Mouse (Mus musculus): ENCODE measurements at regions not wholly inside any gene's neighbourhood (a gene's known extent, or its start where the extent isn't known, plus 50 kb on each side); places are given as distances from the start of the nearest gene placed in this dataset.
"Not testable (repeated sequence)": the region's sequence is repeated elsewhere in the genome, so short reads cannot be mapped to it uniquely, and the experiment has no call there.

- in situ Hi-C loops (cut with MboI, MseI): no loop called here
Measured at GRCm38 (mm10) chr19:35890191-35890590, 167.1 kb downstream of the Htr7 start.

GRCm38 (mm10) chr19:35886270-35886669 is 171.0 kb downstream of the Htr7 start:
- in situ Hi-C loops (cut with MboI, MseI): no loop called here

DNA sequence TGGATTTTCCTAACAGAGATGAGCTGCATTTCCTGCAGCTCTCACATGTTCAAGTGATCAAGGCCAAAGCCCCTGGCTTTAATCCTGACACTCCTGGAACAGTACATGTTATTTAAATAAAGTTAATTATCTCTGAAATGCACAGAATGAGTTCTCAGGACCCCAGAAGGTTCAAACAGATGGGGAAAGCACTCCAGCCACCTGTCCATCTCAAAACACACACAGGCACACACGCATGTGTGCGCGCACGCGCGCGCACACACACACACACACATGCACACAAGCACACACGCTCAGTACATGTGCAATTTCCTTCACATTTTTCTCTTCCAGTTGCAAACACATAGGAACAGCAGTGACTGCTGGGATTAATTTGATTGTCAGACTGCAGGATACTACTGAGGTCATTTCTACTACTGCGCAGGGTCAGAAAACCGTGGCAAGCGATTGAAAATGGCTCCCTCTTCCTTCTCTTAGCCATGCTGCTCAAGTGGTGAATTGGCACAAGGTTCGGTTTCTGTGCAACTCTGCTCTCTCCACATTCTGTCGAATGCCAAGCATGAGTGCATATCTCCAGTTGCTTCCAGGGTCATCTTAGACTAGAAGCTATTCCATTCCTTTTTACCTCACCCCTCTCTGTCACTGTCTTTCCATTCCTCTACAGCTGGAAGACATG is 175.4 kb downstream of the Htr7 start:
- in situ Hi-C loops (cut with MboI, MseI): no loop called here

DNA sequence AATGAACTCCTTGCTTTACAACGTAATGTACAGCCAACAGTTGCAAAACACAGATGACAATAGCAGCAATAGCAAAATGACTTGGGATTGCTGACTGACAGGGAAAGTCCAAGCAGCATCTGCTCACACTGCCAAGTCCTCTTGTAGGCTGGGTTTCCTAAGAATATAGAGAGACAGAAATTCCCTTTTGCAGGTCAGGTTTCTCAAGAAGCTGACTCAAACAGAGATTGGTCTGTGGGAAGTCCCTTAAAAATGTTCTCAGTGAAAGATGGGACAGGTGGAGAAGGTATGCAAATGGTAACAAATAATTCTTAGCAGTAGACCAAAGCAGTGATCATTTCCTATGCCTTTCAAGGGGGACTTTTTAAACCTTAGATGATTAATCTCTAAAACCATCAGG is 181.8 kb downstream of the Htr7 start:
- in situ Hi-C loops (cut with MboI, MseI): no loop called here

DNA sequence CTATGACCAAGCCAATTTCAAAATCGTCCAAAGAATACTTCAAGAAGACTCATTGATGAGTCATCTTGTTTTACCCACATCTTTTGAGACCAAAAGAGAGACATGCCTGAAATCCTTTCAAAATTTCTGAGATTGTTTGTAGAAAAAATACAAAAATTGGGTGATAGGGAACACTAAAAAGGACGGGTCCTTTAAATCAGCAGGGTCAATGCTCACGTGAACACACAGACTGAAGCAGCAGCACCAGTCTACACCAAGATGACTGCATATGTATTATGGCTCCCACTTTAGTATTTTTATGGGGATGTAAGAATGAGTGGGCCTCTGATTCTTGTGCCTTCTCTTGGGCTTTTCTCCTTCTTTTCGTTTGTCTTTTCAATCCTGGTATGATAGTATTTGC is 186.6 kb downstream of the Htr7 start:
- in situ Hi-C loops (cut with MboI, MseI): no loop called here

- in situ Hi-C loops (cut with MboI, MseI): loop anchor here (10.0 kb wide), 1 partner anchor 1434 kb away; no protein-coding TSS in a partner anchor
Measured at GRCm38 (mm10) chr19:35868543-35868942, 188.8 kb downstream of the Htr7 start.

GRCm38 (mm10) chr19:35863049-35863448 is 194.3 kb downstream of the Htr7 start:
- in situ Hi-C loops (cut with MboI, MseI): loop anchor here (10.0 kb wide), 1 partner anchor 1428 kb away; no protein-coding TSS in a partner anchor

DNA sequence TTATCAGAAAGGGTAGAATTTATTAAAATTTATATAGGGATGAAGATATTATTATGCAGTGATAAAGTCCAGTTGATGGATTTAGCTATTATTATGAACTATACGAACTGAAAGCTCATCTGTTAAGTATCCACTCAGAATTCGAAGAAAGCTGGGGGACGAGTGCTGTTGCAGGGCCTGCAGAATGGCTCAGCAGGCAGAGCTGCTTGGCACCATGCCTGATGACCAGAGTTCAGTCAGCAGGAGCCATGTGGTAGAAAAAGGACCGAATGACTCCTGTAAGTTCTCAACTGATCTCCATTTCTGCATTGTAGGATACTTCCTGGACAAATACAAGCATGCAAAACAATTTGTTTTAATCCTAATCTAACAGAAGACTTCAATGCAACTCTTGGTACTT is 195.9 kb downstream of the Htr7 start:
- in situ Hi-C loops (cut with MboI, MseI): loop anchor here (10.0 kb wide), 1 partner anchor 1427 kb away; no protein-coding TSS in a partner anchor

DNA sequence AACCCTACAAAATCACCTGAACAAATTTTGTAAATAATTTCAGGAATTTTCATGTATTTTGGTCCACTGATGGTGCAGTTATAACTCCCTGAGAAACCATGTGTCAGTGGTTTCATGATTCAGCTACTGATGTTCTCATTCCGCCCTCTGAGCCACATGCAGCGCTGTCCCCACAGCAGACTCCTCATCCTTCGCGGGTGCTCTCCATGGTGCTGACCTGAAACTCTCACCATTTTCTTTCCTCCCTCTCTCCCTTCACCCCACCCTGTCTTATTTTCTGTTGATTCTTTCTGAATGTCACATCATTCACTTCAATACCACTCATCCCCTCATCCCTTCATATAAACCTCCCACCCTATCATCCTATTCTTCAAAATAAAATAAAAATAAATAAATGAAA is 224.3 kb downstream of the Htr7 start:
- in situ Hi-C loops (cut with MboI, MseI): loop anchor here (25.0 kb wide), 1 partner anchor 1096 kb away; the partner anchor contains the start of gene Slc16a12

DNA sequence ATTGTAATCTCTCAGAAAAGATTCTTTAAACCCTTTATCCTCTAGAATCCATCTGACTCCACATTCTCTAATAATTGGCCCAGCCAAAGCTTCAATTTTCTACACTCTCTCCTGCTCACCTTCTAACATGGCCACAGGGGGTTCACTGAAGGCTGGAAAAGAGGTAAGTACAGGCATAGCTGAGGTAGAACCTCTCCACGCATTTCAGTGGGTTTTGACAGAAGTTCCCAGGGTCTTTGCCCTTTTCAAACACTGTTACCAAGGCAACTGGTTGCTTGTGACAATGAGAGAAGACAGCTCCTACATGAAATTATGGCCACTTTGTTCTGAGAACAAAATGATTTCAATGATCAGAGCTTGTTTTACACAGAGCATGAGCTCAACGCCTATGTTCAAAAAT is 231.2 kb downstream of the Htr7 start:
- in situ Hi-C loops (cut with MboI, MseI): loop anchor here (25.0 kb wide), 1 partner anchor 1089 kb away; the partner anchor contains the start of gene Slc16a12

DNA sequence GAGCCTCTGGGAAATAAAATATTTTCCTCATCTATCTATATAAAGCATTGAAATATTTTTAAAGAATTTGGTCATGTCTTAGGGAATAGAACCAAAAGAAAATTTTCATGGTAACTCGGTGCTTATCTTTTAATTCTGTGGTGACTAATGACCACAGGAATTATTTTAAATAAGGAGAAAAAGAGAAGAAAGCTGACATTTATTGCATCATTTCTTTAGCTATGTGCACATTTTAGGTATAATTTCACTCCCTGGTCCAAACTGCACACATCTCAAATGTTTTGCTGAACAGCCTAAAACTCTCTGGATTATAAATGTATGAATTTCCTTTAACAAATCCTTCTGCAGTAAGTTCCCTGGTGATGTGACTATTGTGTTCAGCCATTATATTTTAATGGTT is 237.7 kb downstream of the Htr7 start:
- in situ Hi-C loops (cut with MboI, MseI): no loop called here

DNA sequence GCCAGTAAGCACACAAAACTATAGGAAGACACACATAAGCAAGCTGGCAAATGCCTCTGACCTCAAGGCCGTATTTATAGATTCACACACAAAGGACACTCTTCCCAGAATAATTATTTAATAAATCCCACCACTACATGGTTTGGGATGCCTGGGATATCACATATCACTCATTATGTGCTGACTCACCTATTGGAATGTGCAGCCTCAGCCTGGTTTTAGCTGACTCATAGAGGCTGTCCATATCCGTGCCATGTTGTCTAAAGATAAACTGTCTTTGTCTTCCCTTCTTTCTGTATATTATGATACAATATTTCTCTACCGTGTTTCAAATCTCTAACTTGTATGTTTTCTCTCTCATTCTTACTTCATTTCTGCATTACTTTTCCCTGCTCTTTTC is 262.6 kb downstream of the Htr7 start:
- in situ Hi-C loops (cut with MboI, MseI): no loop called here

DNA sequence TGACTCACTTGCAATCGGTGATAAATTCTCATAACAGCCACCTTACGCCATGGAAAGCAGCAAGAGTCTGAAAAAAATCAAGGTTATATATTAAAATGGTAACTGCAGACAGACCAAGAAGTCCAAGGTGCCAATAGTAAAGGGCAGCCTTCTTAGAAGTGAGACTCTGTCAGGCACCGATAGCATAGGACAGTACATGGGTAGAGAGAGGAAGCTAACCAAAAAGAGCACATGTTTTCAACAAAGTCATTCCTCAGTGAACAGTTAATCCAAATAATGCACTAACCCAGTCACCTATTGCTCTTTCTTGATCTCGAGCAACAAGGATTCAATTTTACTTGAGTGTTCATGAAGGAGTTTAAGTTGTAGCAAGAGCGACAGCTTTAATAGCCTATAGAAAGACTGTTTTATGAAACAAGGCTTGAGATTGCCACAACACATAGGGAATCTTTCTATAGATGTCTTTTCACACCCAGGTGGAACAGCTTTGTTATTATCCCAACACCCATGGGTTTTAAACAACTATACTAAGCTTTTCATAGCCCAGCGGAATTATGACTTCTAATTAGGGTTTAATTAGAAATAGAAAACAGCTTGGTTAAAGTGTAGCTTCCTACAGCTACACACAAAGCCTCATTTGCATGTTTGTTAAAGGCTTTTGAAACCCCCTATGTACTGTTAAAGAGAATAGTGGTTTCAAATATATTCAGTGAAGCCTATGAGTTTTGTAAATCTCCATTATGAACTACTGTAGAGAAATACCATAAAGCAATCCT is 269.9 kb downstream of the Htr7 start:
- in situ Hi-C loops (cut with MboI, MseI): no loop called here

- in situ Hi-C loops (cut with MboI, MseI): not testable (repeated sequence)
Measured at GRCm38 (mm10) chr19:35761750-35762149, 295.6 kb downstream of the Htr7 start.

- in situ Hi-C loops (cut with MboI, MseI): no loop called here
Measured at GRCm38 (mm10) chr19:35759701-35760100, 297.6 kb downstream of the Htr7 start.

DNA sequence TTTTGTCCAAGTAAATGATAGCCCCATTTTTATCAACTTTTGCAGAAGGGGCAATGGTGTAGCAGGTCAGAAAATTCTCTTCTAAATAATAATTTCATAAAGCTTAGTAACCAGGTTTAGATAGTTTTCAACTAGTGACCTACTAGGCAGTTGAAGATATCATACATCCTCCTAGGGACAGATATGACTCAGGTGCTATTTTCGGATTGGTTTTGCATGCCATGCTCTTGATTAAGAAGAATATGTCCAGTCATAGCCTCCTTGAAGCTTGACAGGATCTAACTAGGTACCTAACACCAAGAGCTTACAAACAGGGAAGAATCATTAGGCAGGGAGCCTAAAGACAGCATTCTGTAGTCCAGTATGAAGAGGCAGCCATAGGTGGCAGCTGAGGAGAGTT is 301.8 kb downstream of the Htr7 start:
- in situ Hi-C loops (cut with MboI, MseI): no loop called here

GRCm38 (mm10) chr19:35735754-35736153 is 321.6 kb downstream of the Htr7 start:
- in situ Hi-C loops (cut with MboI, MseI): no loop called here

GRCm38 (mm10) chr19:35728436-35729060 is 328.8 kb downstream of the Htr7 start:
- in situ Hi-C loops (cut with MboI, MseI): no loop called here

All from T-helper 2 cell (primary cell).